Mouse (Mus musculus): ENCODE results near the gene Tob2.

GRCm38 (mm10) chr15:81840306-81840705, 18.3 kb downstream of the Tob2 start:
- TF ChIP-seq MEF2A (IDR thresholded peaks at IDR 0.05; ENCODE audit: borderline replicate concordance, low read depth, low read length) (no peak), CTCF (conservative IDR thresholded peaks at IDR 0.05 in 1 of 2, IDR thresholded peaks at IDR 0.05 in 1 of 2; ENCODE audit: low read depth in 2 of 2, low read length in 2 of 2) (no peak), EP300 (IDR thresholded peaks at IDR 0.05; ENCODE audit: low read length) (no peak), KAT2A (IDR thresholded peaks at IDR 0.05; ENCODE audit: insufficient replicate concordance, low read length) (no peak), CHD1 (IDR thresholded peaks at IDR 0.05; ENCODE audit: low read depth, low read length) (no peak)

Data from CH12.LX (cell line).